Mouse (Mus musculus): ENCODE results near the gene Col16a1.

Gene Col16a1

DNA sequence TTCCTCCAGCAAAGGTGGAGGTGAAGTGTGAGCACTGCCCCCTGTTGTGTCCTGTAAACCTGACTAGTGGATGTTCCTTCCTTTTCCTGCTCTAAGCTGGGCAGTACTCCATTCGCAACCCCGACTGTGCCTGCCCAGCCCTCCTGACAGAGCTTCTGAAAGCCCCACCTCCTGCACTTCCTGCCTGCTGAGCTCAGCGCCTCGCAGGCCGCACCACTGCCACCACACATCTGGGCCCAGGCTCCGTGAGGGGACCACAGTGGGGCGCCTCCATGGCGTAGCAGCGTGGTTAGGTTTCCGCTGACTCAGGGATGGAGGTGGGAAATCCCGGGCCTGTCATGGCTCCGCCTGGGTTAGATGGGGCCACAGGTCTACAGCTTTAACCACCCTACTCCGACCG lies 2.0 kb upstream of the Col16a1 start:
- peak; percentile 18 for DNase-seq (ENCODE audit: low read depth)

GRCm38 (mm10) chr4:130048203-130048479 lies 501 bp downstream of the Col16a1 start:
- peak; percentile 53 for DNase-seq (ENCODE audit: low read depth)

GRCm38 (mm10) chr4:130050056-130050824 lies 2.6 kb downstream of the Col16a1 start:
- DNase-seq (ENCODE audit: low read depth): peak; percentile 98

GRCm38 (mm10) chr4:130052283-130052682 lies 4.6 kb downstream of the Col16a1 start:
- DNase-seq (ENCODE audit: low read depth): peak; percentile 45

- no peak for DNase-seq (ENCODE audit: low read depth)
These were observed 5.5 kb downstream of the Col16a1 start for GRCm38 (mm10) chr4:130053111-130053510.

DNA sequence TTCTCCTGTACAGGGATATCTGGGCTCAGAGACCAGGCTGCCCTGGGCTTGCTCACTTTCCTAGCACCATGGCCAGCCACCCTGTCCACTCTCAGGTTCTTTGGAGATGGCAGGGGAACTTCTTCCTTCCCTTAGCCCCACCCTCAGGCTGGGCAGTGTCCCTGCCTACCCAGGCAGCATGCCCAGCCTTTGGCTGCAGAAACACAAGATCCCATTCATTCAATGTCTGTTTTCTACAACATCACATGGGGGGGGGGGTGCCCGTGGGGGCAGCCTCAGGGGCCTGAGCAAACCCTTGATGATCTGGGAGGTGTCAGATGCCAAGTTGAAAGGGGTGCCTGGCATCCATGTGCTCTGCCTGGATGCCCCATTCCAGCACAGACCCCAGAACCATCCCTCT lies 7.1 kb downstream of the Col16a1 start:
- peak; percentile 57 for DNase-seq (ENCODE audit: low read depth)

GRCm38 (mm10) chr4:130055160-130056010 lies 7.7 kb downstream of the Col16a1 start:
- DNase-seq (ENCODE audit: low read depth): no peak

GRCm38 (mm10) chr4:130056011-130056322 lies 8.3 kb downstream of the Col16a1 start:
- DNase-seq (ENCODE audit: low read depth): no peak

DNA sequence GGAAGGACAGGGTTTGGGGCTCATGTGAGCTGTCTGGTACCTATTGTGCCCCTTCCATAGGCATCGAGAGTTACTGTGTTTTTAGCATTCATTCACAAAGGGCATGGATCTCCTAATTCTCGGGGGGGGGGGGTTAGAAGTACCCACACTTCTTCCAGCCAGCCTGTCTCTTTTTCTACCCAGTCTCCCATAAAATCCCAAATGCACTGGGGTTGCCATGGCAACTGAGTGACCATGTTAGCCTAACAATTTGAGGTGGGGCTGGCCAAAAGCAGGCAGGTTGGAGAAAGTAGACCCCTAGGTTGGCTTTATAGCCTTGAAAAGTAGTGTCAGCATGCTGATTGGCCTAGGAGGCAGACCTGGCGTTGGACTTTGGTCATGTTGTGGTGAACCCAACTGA lies 8.8 kb downstream of the Col16a1 start:
- DNase-seq (ENCODE audit: low read depth): no peak

GRCm38 (mm10) chr4:130060937-130061336 lies 13.3 kb downstream of the Col16a1 start:
- peak; percentile 31 for DNase-seq (ENCODE audit: low read depth)

DNA sequence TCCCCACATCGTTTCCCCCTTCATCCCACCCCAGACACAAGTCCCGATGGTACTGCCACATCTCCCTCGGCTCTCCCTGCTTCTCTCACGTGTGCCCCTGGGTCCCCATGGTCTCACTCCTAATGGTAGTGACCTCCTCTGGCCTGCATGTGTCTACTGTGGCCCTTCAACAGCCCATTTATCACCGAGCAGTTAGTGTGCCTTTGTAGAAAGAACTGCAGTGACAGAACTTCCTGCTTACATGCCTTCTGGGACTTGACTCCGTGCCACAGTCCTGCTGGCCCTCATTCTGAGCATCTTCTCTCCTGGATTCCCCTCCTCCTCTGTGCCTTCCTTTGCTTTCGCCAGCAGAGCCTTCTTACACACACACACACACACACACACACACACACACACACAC lies 15.6 kb downstream of the Col16a1 start:
- DNase-seq (ENCODE audit: low read depth): no peak

DNA sequence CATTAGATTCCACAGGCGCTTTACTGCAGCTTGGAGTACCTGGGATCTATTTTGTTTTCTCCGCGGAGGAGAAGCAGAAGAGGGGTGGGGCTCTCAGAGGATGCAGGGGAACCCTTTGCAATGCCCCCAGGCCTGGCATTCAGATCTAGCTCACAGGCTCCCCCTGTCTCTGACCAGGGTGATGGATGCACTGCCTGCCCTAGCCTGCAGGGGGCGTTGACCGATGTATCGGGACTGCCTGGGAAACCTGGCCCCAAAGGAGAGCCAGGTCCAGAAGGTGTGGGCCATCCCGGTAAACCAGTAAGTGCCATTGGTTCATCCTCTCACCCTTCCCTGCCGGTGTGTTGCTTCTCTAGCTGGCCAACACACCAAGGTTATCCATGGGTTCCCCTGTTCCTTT lies 19.2 kb downstream of the Col16a1 start:
- peak; percentile 82 for DNase-seq (ENCODE audit: low read depth)

DNA sequence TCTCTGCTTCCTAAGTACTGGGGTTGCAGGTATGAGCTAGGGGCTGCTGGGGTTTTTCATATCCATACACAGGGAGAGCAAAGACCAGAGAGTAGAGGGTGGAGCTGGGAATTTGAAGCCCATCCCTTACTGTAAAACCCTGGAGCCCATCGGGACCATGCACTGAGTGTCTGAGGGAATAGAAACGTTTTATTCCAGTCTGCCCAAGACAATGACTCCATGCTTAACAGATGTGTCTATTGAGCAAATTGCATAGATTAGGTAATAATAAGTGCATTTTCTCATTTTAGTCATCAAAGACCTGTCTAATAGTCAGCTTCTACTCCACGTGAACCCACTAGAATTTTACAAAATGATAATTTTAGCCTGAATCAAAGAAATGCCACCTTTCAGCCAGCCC lies 22.9 kb downstream of the Col16a1 start:
- no peak for DNase-seq (ENCODE audit: low read depth)

- DNase-seq (ENCODE audit: low read depth): no peak
These were observed 24.1 kb downstream of the Col16a1 start for GRCm38 (mm10) chr4:130071758-130072157.

- DNase-seq (ENCODE audit: low read depth): no peak
These were observed 25.7 kb downstream of the Col16a1 start for GRCm38 (mm10) chr4:130073367-130073766.

DNA sequence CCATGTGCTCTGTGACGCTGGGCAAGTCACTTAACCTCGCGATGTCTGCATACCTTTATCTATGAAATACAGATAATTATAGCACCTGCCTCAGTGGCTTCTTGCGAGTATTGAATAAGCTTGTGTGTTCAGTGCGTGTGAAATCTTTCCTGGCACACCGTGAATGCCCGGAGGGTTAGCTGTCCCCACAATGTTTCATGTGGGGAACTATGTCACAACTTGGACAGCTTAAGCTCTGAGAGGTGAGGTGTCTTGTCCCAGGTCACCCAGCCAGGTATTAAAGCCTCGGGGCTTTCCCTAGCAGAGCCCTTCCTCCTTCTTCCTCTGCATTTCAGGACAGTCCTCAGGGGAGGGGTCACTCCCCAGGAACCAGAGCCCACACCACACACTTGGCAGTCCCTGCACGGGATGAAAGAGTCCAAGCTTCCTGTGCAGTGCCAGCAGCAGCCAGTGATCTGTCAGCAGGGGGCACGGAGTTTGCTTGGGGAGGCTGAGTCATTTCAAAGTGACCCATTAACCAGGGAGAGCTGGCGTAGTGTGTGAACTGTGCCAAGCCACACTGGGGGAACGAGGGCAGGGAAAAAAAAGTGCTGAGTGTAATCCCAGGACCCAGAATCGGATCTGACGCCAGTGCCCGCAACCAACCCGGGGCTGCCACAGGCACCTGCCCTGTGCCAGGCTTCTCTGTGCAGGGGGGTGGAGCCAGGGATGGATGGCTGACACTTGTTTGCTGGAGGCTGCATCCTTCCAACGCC lies 27.3 kb downstream of the Col16a1 start:
- peak; percentile 78 for DNase-seq (ENCODE audit: low read depth)

- DNase-seq (ENCODE audit: low read depth): no peak
These were observed 29.2 kb downstream of the Col16a1 start for GRCm38 (mm10) chr4:130076856-130077255.

DNA sequence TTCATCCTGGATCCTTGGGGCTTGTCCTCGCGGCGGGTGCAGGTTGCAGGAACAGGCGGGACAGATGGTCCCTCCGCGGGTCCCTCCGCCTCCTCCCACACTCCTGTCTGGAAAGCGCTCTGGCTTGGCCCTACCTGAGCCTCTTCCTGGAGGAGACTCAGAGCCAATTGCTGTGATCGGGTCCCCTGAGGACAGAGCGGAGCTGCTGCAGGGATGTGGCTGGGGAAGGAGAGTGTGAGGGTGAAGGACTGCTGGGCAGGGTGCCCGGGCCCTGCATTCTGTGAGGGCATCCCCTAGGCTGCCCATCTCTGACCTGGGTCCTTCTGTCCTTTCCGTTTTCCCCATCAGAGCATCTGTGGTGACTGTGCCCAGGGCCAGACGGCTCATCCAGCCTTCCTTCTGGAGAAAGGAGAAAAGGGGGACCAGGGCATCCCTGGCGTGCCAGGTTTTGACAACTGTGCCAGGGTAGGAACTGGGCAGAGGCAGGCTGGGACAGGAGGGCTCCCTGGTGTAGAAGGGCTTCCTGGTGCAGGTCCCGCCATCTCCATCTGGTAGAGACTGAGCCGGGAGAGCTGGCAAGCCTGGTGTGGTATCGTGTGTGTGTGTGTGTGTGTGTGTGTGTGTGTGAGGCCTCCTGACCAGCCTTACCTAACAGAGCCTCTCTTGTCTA lies 31.3 kb downstream of the Col16a1 start:
- no peak for DNase-seq (ENCODE audit: low read depth)

DNA sequence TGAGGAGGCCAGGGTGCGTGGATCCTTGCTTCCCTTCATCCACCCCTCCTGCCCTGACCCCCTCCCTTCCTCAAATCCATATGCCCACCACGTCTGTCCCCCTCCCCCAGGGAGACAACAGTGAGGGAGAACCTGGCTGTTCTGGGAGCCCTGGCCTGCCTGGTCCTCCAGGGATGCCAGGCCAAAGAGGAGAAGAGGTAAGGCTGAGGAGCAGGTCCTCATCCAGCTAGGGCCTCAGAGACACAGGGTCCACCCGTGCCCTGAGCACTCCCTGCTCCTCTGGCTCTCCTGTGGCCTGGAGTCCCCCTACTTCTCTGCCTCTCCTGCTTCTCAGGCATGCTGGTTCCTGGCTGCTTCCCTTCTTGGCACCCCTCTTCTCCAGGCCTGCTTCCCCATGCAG lies 31.9 kb downstream of the Col16a1 start:
- DNase-seq (ENCODE audit: low read depth): no peak

DNA sequence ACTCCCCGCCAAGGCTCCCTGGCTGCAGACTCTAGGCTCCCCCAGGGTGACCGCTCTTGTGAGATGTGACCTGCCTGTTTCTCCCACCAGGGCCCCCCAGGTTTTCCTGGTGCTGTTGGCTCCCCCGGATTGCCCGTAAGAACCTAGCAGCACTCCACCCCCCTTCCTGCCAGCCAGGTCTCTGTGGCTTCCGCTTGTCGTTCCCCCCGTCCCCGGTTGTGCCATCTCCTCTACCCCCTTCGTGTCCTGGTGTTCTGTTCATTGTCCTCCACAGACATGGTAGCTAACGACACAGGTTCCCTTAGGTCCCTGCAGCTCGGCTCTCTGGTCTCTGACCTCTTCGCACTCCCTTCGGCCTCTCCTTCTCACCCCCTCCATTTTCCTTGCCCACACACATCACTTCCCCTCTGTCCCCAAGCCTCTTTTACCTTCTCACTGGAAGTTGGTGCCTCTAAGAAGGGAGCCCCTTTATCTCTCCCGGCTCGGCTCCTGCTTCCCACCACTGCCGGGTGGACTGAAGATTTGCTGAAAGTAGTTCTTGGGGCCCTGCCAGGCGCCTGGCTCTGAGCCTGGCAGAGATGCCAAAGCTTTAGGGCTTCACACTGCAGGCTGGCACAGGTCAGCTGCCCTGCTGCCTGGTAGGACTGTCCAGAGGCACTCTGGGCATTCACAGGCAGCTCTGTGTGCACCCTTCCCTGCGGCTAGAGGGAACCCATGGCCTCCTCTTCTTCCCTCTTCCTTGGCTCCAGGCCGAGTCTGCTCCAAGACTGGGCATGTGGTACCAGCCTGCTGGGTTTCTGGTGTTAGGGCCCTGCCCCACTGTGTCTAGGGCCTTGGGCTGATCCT lies 33.9 kb downstream of the Col16a1 start:
- DNase-seq (ENCODE audit: low read depth): peak; percentile 61

DNA sequence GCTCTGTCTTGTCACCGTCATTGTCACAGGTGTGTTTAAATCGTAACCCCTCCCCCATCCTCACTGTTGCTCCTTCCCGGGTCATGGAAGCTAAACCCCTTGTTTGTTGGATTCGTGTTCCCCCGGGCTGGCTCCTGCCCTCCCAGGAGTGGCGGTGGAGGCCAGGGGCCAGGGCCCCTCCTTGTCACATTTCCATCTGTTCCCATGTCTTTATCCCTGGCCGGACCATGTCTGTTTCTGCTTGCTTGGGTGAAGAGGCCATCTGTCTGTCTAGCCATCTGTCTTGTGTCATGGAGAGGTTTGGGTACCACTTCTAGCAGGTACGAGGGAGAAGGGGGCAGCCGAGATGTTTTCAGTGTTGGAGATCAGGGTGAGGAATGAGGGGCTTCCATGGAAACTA lies 34.6 kb downstream of the Col16a1 start:
- DNase-seq (ENCODE audit: low read depth): no peak
